Mouse (Mus musculus) bone marrow macrophage, adult 2 months (primary cell): ENCODE results near the gene Uvrag.

ENCODE experiments used
- CTCF ChIP-seq: IDR thresholded peaks from 2 replicates; pipeline ENCODE4 v1.5.1; 2012; ENCODE audit warnings: low read depth, mild to moderate bottlenecking, low read length, moderate library complexity
- POLR2A ChIP-seq: IDR thresholded peaks from 2 replicates; pipeline ENCODE4 v1.6.1; 2012; ENCODE audit warnings: mild to moderate bottlenecking, low read depth, low read length, borderline replicate concordance

DNA sequence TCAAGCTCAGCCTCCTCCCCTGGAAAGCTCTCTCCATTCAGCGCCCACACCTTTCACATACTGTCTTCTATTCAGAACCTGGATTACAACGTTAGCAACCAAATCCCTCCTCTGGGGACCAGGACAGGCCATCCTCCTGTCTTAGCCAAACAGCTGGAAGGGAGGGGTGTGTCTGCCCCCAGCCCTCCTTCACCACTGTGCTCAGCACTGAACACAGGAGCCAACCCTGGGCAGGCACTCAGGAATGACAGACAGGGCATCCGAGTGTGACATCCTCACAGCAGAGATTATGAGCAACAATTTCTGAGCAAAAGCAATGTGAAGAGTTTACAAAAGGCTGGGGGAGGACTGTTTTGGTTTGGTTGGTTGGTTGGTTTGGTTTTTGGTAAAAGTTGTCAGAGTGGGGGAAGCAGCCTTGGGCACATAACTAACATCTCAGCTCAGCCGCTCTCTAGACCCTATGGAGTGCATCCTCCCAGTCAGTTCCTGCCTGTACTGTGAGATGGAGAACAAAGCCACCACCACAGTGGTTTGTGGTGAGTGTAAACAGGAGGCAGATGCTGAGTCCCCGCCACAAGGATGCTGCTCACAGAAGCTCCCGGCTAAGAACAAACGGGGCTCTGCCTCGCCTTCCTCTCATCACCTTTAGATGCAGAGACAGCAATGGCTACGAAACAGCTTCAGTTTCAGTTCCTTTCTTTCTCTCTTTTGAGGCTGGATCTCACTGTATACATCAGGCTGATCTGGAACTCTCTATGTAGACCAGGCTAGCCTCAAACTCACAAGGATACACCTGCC is 54.1 kb downstream of the Uvrag start:
- TF ChIP-seq CTCF, result no peak
- TF ChIP-seq POLR2A, result no peak
